Mouse (Mus musculus) cerebellum, postnatal 25 days (tissue): ENCODE data around the gene Esrrg.

Experiments
- DNase-seq, 2 experiments: peaks; one replicate each; pipeline ENCODE4 v3.0.0; 2021; ENCODE audit warnings: mixed read lengths in 2 of 2

Gene Esrrg

DNA sequence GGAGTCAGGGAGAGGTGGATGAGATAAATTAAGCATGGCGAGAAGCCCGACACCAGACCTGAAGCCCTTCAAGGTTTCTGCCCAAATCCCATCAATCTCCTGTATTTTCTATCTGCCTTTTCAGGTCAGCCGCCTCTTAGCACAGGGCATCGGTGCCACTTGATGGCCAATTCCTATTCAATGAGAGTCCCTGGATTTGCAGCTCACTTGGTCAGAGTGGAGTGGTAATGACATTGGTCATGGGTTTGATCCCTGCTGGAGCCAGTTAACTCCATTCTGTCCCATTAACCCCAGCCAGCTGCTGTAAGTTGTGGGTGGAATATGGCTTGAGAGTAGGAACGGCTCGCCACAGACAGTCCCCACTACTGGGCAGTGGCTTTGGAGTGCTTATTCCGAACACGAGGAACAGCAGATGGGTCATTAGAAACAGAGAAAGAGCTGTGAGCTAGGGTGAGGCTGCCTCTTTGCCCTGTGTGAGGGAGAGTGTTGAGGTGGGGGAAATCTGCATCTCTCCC is 101.9 kb downstream of the Esrrg start:
- no peak for DNase-seq

DNA sequence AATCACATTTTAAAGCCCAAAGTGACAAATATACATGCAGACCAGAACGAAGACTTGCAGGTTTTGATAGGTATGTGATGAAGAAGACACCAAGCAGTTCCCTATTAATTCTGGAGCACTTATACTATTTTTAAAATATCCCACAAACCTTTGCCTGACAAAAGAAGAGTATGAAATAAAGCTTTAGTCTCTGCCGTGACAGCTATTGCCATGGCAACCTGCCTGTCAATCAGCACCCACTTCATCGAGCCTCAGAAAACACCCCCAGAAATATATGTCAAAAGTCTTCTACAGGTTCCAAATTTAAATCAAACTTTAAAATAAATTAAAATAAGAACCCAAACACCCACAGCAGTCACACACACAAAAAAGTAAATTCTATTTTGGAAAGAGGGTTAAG is 112.4 kb downstream of the Esrrg start:
- DNase-seq: no peak

DNA sequence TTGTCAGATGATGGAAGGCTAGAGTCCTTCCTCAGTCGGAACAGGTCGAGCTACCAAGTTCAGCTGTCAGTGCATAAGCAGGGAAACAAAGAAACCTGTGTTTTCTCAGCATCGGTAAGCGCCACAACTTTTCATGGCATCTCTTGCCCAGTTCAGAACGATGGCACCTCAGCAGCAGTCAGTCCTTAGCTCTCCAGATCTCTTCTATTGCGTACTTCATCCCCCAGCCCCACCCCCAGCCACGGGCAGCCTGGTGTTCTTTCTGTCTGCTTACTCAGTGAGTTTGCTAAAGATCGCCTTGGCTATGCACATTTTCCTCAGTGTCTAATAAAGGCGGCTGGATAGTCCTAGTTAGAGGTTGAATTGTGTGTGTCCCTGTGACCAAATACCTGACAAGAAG is 113.4 kb downstream of the Esrrg start:
- no peak for DNase-seq

DNA sequence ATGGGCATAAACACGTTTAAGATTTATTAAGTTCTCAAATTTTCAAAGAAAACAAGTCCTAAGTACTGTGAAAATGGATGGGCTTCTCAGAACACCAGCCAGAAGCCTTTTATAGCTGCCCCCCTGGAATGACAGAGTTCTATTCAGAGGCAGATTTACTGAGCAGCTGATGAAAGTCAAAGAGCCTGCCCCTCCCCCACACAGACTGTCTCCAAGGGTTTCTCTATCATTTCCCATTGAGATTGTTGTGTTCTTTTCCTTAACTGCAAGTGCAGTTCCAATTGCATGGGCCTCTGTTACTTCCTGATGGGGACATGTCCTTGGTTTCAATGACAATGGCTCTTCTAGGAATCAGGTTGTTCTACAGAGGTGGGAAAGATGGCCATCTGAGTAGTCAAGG is 116.1 kb downstream of the Esrrg start:
- no peak for DNase-seq

- no peak for DNase-seq
These were observed 116.8 kb downstream of the Esrrg start for GRCm38 (mm10) chr1:187725351-187725750.

DNA sequence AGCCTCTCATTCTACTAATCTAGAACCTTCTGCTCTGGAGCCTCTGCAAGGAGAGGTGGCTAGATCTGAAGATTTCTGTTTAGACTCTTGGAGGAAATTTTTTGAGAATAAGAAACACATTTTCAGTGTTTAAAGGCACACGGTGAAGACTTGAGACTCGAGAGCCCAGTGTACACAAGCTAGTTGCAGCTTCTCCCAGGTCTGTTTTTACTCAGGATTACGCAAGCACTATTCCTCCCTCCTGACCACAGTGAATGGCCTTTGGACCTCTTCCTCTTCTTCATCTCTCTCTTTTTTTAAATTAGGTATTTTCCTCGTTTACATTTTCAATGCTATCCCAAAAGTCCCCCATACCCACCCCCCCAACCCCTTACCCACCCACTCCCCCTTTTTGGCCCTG is 122.6 kb downstream of the Esrrg start:
- no peak for DNase-seq

GRCm38 (mm10) chr1:187736507-187736906 is 127.9 kb downstream of the Esrrg start:
- no peak for DNase-seq

DNA sequence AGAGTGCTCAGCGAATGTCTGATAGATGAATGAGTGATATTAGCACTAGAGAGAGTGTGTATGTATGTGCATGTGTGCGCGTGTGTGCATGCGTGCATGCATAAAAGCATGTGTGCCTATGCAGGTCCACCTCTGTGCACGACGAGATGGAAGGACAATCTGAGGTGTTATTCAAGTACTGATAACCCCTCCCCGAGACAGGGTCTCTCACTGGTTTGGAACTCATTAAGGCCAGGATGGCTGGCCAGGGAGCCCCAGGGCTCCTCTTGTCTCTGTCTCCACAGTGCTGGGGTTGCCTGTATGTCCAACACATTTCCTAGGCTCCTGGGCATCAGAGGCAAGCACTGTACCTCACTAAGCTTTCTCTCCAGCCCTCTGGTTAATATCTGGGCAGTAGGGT is 128.7 kb downstream of the Esrrg start:
- DNase-seq: no peak

DNA sequence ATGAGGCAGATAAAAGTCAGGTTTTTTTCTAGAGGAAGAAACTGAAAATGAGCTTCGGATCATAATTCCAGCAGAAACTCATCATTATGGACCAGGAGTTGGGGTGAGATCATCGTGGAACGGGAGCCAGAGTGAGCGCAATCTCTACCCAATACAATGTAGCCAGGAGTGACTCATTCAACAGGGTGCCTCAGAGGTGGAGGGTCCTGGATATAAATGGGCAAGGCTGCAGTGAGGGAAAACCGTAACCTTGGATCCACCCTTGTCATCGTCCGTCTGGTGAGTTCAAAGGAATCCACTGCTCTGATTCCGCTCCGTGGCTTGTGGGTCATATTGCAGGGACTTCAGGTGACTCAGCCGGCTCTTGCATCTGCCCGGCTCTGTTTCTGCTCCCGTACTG is 131.9 kb downstream of the Esrrg start:
- no peak for DNase-seq

DNA sequence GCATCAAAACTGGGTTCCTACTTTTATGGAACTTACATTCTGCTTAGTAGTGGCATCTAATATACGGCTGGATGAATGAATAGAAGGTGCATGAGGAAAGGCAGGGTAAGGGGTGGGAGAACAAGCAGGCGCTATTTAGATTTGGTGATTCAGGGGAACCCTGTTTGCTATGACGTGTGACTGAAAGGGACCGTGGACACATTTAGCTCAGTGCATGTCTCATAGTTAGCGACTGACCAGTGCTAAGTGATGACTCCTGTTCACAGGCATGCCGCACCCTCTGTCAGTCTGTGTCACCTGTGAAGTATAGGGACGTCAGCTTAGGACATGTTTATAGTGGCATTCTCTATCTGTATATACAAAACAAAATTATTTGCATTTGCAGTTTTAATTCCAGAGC is 132.7 kb downstream of the Esrrg start:
- DNase-seq: no peak

- no peak for DNase-seq
These were observed 133.5 kb downstream of the Esrrg start for GRCm38 (mm10) chr1:187742071-187742470.

- DNase-seq: no peak
These were observed 140.7 kb downstream of the Esrrg start for GRCm38 (mm10) chr1:187749294-187749693.

DNA sequence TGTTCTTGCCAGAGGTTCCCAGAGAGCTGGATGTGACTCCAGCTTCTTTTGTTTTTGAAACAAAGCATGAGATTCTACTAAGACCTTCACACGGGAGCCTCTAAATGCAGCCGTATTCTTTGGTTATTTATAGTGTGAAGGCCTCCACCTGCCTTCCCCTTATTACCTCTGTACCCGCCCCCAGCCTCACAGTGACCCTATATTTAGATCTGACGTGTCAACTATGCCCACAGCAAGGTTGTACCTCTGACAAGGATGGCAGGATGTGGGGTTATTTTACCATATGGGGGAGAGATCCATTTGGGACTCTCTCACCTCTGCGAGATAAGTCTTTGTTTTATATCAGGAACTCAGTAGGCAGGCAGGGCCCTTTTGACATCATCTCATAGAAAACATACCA is 141.3 kb downstream of the Esrrg start:
- no peak for DNase-seq

GRCm38 (mm10) chr1:187755528-187755927 is 146.9 kb downstream of the Esrrg start:
- no peak for DNase-seq

DNA sequence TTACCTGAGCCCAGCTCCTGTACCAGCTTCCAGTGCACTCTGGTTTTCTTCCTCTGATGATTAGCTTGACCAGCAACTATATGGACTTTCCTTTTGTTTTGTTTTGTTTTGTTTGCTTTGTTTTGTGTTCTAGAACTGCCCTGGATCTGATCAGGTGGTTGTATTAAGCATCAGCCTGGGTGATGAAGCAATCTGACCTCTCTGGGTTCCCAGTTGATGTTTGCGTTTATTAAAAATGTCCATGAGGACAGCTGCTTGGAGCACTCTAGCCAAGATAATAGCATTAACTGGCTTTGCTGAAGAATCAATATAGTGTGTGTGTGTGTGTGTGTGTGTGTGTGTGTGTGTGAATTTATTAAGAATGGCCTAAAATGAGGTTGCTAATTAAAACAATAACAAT is 149.4 kb downstream of the Esrrg start:
- no peak for DNase-seq

- no peak for DNase-seq
These were observed 150.0 kb downstream of the Esrrg start for GRCm38 (mm10) chr1:187758546-187758945.

- no peak for DNase-seq
These were observed 150.9 kb downstream of the Esrrg start for GRCm38 (mm10) chr1:187759536-187759935.

DNA sequence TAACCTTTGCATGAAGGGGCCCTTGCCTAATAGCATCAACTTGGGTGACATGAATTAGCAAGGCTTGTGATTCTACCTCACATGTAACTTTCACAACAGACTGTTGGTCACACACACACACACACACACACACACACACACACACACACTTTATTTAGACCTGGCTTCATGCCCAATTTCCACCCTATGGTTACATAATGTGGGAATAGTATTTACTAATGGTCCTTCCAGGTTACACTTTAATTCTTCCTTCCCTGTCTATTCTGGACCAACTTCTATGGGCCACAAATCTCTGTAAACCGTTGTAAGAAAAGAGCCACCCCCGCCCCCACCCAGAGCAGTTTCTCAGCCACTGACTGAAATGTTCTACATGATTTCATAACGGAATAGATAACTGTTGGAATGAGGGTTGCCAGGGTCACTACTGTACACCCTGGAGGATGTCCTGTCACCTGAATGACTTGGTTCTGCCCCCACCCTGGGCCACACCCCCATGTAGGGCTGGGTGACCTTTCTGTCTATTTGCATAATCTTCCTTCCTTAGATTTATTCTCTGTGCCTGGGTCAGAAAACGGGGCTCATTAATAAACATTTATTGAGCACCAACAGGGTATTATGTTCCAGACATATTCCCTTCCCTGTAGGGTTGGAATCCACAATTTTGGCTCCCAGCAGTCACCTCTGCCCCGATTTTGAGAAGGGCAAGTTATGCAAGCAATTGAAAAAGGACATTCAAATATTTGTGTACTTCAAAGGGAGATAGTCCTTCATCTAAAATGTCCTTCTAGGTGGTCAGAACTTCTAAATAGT is 154.3 kb downstream of the Esrrg start:
- no peak for DNase-seq

- no peak for DNase-seq
These were observed 154.8 kb downstream of the Esrrg start for GRCm38 (mm10) chr1:187763451-187763755.

DNA sequence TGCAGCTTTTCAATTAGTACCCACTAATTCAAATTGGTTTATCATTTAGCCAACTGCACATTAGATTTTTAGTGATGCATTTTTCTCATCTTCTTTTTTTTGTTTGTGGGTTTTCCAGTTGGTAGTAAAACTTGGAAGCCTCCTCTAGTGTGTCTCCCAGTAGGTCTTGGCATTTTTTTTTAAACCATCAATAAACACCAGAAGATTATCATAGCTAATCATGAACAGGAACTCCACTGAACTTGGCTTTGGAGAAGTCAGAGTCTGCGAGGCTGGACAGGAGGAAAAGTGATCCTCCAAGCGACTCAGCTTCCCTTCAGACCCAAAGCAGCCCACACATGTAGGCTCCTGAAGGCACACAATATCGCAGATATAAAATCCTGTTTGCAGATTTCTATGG is 155.2 kb downstream of the Esrrg start:
- DNase-seq: no peak

DNA sequence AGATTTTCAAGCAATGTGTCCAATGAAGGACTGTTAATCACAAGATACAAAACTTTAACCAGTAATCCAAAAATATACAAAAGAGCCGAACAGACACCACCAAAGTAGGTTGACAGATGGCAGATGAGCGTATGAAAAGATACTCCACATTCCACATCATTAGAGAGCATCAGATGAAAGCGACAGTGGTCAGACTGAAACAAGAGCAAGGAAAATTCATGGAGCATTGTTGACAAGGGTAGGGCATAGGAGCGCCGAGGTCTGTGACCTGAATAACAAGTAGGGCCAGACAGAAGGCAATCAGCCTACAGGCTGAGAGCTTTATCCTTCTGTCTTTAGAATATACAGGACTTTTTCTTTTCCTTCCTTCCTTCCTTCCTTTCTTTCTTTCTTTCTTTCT is 157.0 kb downstream of the Esrrg start:
- DNase-seq: no peak

GRCm38 (mm10) chr1:187767355-187767754 is 158.8 kb downstream of the Esrrg start:
- DNase-seq: no peak

DNA sequence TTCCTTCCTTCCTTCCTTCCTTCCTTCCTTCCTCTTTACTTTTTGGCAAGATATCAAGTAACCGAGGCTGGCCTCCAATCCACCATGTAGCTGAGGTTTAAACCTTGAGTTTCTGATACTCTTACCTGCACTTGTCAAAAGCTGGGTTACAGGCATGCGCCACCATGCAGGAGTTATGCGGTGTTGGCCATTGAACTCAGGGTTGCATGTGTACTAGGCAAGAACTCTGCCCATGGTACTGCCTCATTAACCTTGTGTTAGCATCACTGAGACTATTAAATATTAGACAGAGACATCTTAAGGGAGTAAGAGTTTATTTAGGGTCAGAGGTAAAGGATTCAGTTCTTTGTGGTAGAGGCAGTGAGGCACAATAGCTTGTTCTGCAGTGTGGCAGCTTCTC is 161.6 kb downstream of the Esrrg start:
- no peak for DNase-seq

DNA sequence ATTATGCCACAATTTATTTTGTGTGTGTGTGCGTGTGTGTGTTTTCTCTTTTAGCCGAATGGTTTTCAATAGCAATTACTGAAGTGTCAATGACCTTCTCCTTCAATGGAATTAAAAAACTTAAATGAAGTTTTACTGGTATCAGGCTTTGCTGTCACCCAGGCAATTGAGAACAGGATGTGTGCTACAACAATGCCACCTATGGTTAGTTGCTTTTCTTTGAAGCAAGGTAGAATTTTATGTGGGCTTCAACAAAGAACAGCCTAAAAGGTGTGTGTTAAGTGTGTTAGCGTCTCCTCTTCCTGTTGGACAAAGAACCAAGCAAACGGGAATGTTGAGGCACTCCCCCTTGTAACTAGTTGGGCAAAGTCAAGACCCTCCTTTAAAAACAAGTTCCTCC is 162.5 kb downstream of the Esrrg start:
- DNase-seq: no peak

DNA sequence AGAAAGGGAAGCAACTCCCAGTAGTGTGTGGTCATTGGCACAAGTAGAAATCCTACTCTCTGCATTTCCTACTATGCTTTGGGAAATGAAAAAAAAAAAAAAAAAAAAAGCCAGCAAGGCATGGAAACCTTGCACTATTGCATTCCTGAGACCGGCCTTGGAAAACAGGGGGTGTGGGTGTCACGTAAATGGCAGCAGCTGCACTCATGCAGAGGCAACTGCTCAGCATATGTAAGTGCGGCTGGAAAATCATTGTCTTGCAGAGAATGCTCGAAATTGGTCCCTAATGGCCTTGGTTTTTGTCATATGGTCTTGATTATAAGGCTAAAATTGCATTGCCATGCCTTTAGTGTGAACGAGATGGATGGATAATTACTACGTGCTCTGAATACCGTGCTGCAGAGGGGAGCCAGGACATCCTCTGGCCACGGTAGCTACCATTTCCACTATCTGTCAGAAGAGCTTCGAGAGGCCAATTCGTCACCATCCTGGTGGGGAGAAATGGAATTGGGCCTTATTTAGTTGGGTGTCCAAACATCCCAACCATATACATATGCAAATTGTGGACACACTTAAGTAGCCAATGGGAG is 171.1 kb downstream of the Esrrg start:
- no peak for DNase-seq
